Mouse (Mus musculus) midbrain, postnatal 0 days (tissue): ENCODE measurements around the gene Acvr1b. TPM values are rescaled to one million over a fixed set of nuclear protein-coding genes. Genes with fewer than 3 reads are reported as not detected.

Experiments used
- ATAC-seq: fragments of 200-750 bp; cut with Nextera tagmentation; 2 replicates; pipeline ENCODE4 v1.8.0; 2017; ENCODE audit warnings: moderate number of reproducible peaks, mild to moderate bottlenecking, moderate TSS enrichment, moderate library complexity; ENCODE audit not compliant: low FRiP score
- DNase-seq: peaks from one replicate; pipeline ENCODE4 v3.0.0-alpha.2; 2015; ENCODE audit warnings: low spot score
- H3K27ac ChIP-seq: fragments of 300-500 bp; sonication (generic); 2 replicates; pipeline ENCODE4 v1.5.1; 2014; ENCODE audit warnings: low read depth, mild to moderate bottlenecking, low read length, mixed read lengths
- H3K27me3 ChIP-seq: fragments of 300-500 bp; sonication (generic); 2 replicates; pipeline ENCODE4 v1.6.1; 2014; ENCODE audit warnings: low read length, control low read depth, mixed read lengths; ENCODE audit not compliant: insufficient read depth
- H3K36me3 ChIP-seq: fragments of 300-500 bp; sonication (generic); 2 replicates; pipeline ENCODE4 v1.6.1; 2014; ENCODE audit warnings: low read length, control low read depth, mixed read lengths; ENCODE audit not compliant: insufficient read depth
- H3K4me1 ChIP-seq: fragments of 300-500 bp; sonication (generic); 2 replicates; pipeline ENCODE4 v1.6.1; 2014; ENCODE audit warnings: mild to moderate bottlenecking, control low read depth, antibody characterized with exemption, low read length, mixed read lengths; ENCODE audit not compliant: insufficient read depth
- H3K4me2 ChIP-seq: fragments of 300-500 bp; sonication (generic); 2 replicates; pipeline ENCODE4 v1.6.1; 2014; ENCODE audit warnings: low read depth, mild to moderate bottlenecking, low read length, mixed read lengths; ENCODE audit not compliant: poor library complexity, severe bottlenecking
- H3K4me3 ChIP-seq: fragments of 300-500 bp; sonication (generic); 2 replicates; pipeline ENCODE4 v1.5.1; 2014; ENCODE audit warnings: low read depth, mild to moderate bottlenecking, low read length, moderate library complexity
- H3K9ac ChIP-seq: fragments of 300-500 bp; sonication (generic); replicated peaks from 2 replicates; pipeline ENCODE4 v1.6.1; 2014; ENCODE audit warnings: mild to moderate bottlenecking, low read length, moderate library complexity, mixed read lengths; ENCODE audit not compliant: poor library complexity, severe bottlenecking
- H3K9me3 ChIP-seq: fragments of 300-500 bp; sonication (generic); 2 replicates; pipeline ENCODE4 v1.6.1; 2016; ENCODE audit warnings: low read length, control low read depth
- CTCF ChIP-seq: IDR thresholded peaks from 2 replicates; pipeline ENCODE4 v1.5.1; 2016; ENCODE audit warnings: antibody characterized with exemption, mild to moderate bottlenecking
- WGBS: fragments of 180-500 bp; shearing (Covaris S2); extraction: QIAGEN DNeasy Blood & Tissue Kit; methylation state at CpG from one replicate; pipeline ENCODE4 v1.1.7; 2014; 5-methylcytosine and 5-hydroxymethylcytosine counted together
- polyA plus RNA-seq: library from polyadenylated mRNA; unstranded; fragments of >200 nt; fragmentation: Nextera tagmentation; extraction: Ambion mirVana; gene quantifications from 2 replicates; pipeline ENCODE4 v1.2.1, GENCODE M21; 2015
- total RNA-seq: library from RNA; depleted of rRNA; stranded (reverse); fragments of >200 nt; gene quantifications from 2 replicates; pipeline ENCODE4 v1.2.3, GENCODE M21; 2014

Acvr1b gene
- total and polyA plus RNA-seq, 2 experiments from 2014 or later, result 15.2 to 86.8 TPM

DNA sequence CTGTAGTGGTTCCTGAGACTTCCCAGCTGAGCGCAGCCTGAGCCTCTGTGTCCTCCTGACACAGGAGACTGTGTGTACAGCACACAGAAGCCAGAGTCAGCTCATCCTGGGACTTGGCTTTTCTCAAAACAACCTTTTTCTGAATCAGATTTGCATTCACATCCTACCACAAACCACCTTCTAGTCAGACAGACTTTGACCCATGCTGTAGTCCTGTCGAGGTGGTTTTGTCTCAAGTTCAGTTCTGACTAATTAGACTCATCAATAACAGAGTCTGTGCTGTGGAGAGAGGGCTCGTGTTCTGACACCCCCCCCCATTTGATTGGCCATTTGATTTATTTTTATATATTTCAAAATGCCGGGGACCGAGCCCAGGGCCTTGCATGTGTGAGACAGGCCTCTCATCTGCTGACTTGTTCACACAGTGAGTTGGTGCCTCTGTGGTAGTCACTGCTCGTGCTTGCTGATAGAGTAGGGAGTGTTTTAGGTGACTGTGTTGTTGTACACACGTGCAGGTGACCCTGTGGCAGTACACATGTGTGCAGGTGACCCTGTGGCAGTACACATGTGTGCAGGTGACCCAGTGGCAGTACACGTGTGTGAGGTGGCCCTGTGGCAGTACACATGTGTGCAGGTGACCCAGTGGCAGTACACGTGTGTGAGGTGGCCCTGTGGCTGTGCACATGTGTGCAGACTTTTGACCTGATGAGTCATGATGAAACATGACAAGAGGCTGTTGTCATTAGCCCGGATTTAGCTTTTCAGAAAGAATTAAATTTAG lies 16.3 kb downstream of the Acvr1b start:
- Histone ChIP-seq H3K4me3 (no peak overlapping the region), H3K9ac (no peak overlapping the region), H3K27ac (no peak overlapping the region), H3K4me1 (no peaks in the 10 kb centered on the region), H3K4me2 (no peak overlapping the region), H3K36me3 (peaks cover 20% of the 10 kb centered on the region), H3K27me3 (no peaks in the 10 kb centered on the region), H3K9me3 (no peaks in the 10 kb centered on the region)
- no peak for ATAC-seq
- DNase-seq, result no peak
- WGBS, result 88% methylated on average over 10 of the region's 10 CpGs
- TF ChIP-seq CTCF, result no peak

DNA sequence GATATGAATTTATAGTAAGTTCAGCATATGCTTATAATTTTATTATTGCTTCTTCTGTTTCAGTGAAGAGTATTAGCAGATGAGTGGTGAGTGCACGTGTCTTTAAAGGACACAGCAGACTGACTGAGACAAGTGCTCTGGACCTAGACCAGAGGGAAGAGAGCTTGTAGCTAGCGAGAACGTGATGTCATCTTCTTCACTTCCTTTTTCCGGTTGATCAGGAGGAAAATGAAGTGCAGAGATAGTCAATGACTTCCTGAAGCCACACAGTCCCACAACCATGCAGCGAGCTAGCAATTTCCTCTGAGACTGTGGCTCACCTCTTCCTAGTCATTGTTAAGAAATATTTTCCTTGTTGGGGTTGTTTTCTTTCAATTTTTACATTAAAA lies 16.9 kb downstream of the Acvr1b start:
- H3K36me3 ChIP-seq, result peaks cover 26% of the 10 kb centered on the region
- DNase-seq, result no peak
- H3K27ac ChIP-seq, result no peak overlapping the region
- H3K4me2 ChIP-seq, result no peak overlapping the region
- no peaks in the 10 kb centered on the region for H3K27me3 ChIP-seq
- no peak for ATAC-seq
- no peak overlapping the region for H3K4me3 ChIP-seq
- TF ChIP-seq CTCF, result no peak
- no peak overlapping the region for H3K9ac ChIP-seq
- 78% methylated on average over 5 of the region's 5 CpGs for WGBS
- no peaks in the 10 kb centered on the region for H3K9me3 ChIP-seq
- no peaks in the 10 kb centered on the region for H3K4me1 ChIP-seq

DNA sequence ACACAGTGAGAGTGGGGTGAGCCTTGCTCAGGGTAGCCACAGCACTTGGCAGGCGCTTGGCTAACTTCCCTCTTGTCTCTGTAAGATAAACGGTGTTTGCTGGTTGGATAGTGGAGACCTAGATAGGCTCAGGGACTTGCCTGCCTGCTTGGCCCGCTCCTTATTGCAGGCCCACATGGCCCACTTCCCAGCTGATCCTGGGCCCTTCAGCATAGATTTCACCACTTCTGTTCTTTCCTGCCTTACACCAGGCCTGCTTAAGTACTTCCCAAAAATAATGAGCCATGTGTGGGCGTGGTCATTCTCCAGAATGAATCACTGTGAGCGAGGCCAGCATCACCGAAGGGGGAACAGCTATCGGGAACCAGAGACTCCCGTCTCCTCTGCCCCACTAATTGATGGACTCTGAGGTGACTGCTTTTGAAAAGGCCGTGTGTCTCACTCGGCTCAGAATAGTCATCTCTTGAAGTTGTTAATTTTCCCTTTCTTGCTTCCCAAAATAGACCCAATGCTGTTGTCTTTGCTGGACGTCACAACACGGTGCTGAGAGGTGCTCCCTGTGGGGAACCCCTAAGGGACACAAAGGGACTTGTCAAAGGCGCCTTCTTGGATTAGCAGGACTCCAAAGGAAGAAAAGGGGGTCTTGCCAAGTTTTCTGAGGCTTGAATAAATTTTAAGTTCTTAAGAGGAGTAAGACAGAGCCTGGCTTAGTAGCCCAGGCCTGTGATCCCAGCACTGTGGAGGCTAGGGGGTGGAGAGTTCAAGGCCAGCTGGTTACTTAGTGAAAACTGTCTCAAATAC lies 17.8 kb downstream of the Acvr1b start:
- DNase-seq, result peak; percentile 28
- Histone ChIP-seq H3K27ac (0 out of 2 replicates have a peak overlapping the region, but pooled peaks have one; percentile 18), H3K9ac (no peak overlapping the region), H3K36me3 (peaks cover 23% of the 10 kb centered on the region), H3K4me2 (no peak overlapping the region), H3K27me3 (no peaks in the 10 kb centered on the region), H3K4me3 (no peak overlapping the region), H3K9me3 (no peaks in the 10 kb centered on the region), H3K4me1 (no peaks in the 10 kb centered on the region)
- TF ChIP-seq CTCF, result no peak
- WGBS, result 20% methylated on average over 13 of the region's 13 CpGs
- ATAC-seq, result no peak

DNA sequence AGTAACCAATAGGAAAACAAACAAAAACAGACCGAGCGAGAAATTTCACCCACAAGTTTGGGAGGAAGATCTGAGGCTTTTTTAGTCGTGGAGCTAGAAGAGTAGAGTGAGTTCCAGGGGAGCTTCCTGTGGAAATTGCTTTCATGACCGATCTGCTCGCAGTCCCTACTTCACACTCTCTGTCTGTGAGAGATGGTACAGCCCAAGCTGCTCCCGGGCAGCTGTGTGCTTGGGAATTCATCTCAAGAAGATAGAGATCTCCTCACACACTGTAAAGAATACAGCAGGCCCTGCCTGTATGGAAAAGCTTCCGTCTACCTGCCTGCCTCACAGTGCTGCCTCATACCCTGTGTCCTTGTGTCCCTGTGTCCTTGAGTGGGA lies 18.4 kb downstream of the Acvr1b start:
- TF ChIP-seq CTCF, result no peak
- H3K4me3 ChIP-seq, result no peak overlapping the region
- H3K36me3 ChIP-seq, result peaks cover 23% of the 10 kb centered on the region
- ATAC-seq (no peak), DNase-seq (no peak)
- no peaks in the 10 kb centered on the region for H3K4me1 ChIP-seq
- WGBS, result 30% methylated on average over 7 of the region's 7 CpGs
- no peak overlapping the region for H3K4me2 ChIP-seq
- H3K9me3 ChIP-seq, result no peaks in the 10 kb centered on the region
- H3K9ac ChIP-seq, result no peak overlapping the region
- H3K27ac ChIP-seq, result no peak overlapping the region
- H3K27me3 ChIP-seq, result no peaks in the 10 kb centered on the region

DNA sequence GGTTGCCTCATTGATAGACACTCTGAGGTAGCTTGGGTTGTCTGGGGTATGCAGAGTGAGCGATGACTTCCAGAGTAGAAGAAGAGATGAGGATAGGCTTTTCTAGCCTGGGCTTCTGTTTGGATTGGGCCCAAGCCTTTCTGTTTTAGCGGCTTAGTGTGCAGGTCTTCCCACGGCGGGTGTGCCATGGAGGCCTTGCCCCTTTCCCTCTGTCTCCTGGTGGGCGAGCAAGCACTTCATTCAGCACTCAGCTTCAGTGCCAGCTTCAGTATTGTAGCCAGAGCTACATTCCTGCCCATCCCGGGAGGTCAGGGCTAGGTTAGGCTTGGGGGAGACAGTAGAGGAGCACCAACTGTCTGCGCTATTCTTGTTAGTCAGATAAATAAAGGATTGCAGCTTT lies 18.8 kb downstream of the Acvr1b start:
- WGBS, result 83% methylated on average over 7 of the region's 7 CpGs
- ATAC-seq (no peak), DNase-seq (no peak)
- no peak overlapping the region for H3K4me3 ChIP-seq
- no peaks in the 10 kb centered on the region for H3K9me3 ChIP-seq
- no peak overlapping the region for H3K27ac ChIP-seq
- no peaks in the 10 kb centered on the region for H3K27me3 ChIP-seq
- no peak for TF ChIP-seq CTCF
- H3K4me1 ChIP-seq, result no peaks in the 10 kb centered on the region
- H3K4me2 ChIP-seq, result no peak overlapping the region
- H3K9ac ChIP-seq, result no peak overlapping the region
- peaks cover 26% of the 10 kb centered on the region for H3K36me3 ChIP-seq

DNA sequence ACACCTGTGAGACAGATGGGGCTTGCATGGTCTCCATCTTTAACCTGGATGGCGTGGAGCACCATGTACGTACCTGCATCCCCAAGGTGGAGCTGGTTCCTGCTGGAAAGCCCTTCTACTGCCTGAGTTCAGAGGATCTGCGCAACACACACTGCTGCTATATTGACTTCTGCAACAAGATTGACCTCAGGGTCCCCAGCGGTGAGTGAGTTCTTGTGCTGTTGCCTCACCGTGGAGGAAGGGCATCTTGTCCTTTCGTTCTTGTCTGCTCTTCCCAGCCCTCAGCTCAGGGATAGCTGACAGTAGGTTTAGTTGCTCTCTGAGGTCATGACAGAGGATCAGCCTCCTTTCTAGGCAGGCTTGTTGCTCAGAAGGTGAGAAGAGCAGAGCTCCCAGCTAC lies 20.1 kb downstream of the Acvr1b start:
- H3K4me2 ChIP-seq, result no peak overlapping the region
- peaks cover 27% of the 10 kb centered on the region for H3K36me3 ChIP-seq
- ATAC-seq (no peak), DNase-seq (no peak)
- H3K27ac ChIP-seq, result no peak overlapping the region
- no peak overlapping the region for H3K4me3 ChIP-seq
- 95% methylated on average over 6 of the region's 6 CpGs for WGBS
- no peaks in the 10 kb centered on the region for H3K4me1 ChIP-seq
- H3K9me3 ChIP-seq, result no peaks in the 10 kb centered on the region
- no peaks in the 10 kb centered on the region for H3K27me3 ChIP-seq
- no peak for TF ChIP-seq CTCF
- H3K9ac ChIP-seq, result no peak overlapping the region
